Comparison of ENCODE assay signal across 8 mouse cellular contexts in the genomic region with DNA sequence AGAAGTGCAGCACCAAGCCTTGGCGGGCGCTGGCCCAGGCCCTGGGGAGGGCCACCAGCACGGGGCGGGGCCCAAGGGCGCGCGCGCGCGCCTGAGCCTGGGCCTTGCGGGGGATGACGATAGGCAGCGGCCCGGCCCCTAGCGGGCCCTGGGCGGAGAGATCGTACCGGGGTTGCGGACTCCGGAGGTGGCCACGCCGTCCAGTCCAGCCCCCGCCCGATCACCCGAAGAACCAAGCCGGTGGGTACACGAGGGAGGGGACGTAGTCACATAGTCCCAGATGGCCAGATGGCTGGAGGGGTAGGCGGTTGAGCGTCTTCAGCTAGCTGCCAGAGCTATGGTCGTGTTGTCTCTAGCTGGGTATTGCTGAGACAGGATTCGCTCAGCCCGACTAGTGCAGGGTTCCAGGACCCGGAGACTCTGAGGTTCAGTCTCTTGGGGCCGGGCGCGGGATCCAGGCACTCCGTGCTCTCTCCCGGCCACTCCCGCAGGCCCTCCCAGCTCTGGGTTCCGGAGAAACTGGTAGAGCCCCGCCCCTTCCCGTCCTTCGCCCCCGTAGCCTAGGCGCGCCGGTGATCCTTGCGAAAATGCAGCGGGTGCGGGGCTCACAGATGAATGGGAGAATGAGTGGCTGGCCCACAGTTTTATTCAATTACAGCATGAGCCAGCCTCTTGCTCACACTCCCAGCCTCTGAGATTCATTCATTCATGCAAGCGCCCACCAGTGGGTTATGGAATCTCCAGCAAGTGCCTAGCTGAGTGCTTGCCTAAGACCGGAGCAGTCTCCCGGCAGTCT. TPM values are rescaled to one million over a fixed set of nuclear protein-coding genes. Genes with fewer than 3 reads are reported as not detected.
DNase-seq lines count a peak whose midpoint lies in the region; ATAC-seq lines count a peak whose summit lies in the region.

No protein-coding gene starts in this region.

- peak overlapping the region; percentile 57 for H3K4me3 ChIP-seq in hindbrain, embryonic 12.5 days

- H3K36me3 ChIP-seq in hindbrain, embryonic 12.5 days, result no peaks in the 10 kb centered on the region

- DNase-seq in NIH3T3 (ENCODE audit: low read depth), result peak; percentile 90
- peak; percentile 83 for DNase-seq in cerebellum, adult 9-11 months
- peak; percentile 54 to 63 for DNase-seq in frontal cortex, postnatal 14 days (ENCODE audit: low spot score in 2 of 2)
- peak; percentile 75 to 76 for DNase-seq in layer of hippocampus, postnatal 36 days
- DNase-seq in lung, postnatal 25 days (ENCODE audit: low spot score), result peak; percentile 87
- peak; percentile 86 for DNase-seq in right cerebral cortex, adult 18-20 months
- DNase-seq in urinary bladder, adult 18-20 months (ENCODE audit: low spot score in 2 of 2), result peak; percentile 75 to 77

- peak overlapping the region; percentile 91 for H3K4me2 ChIP-seq in hindbrain, embryonic 12.5 days (replicated peaks)

- WGBS in hindbrain, embryonic 12.5 days, result under 1% methylated on average over 53 of the region's 54 CpGs

- peak overlapping the region; percentile 60 for H3K27ac ChIP-seq in hindbrain, embryonic 12.5 days

- H3K9me3 ChIP-seq in hindbrain, embryonic 12.5 days (replicated peaks), result no peaks in the 10 kb centered on the region

- H3K4me1 ChIP-seq in hindbrain, embryonic 12.5 days, result peaks cover 40% of the 10 kb centered on the region

- peak overlapping the region; percentile 75 for H3K9ac ChIP-seq in hindbrain, embryonic 12.5 days

- peak; percentile 63 for ATAC-seq in hindbrain, embryonic 12.5 days (ENCODE audit: low FRiP score)

- peaks cover 34% of the 10 kb centered on the region for H3K27me3 ChIP-seq in hindbrain, embryonic 12.5 days

RNA-seq across cellular contexts. Expression of a gene that starts 1.3 kb away (rescaled TPM):
- polyA plus RNA-seq in hindbrain, embryonic 12.5 days (2016; fragmentation: Nextera tagmentation; extraction: Ambion mirVana), result 18.7 and 19.3 TPM in 2 replicates
- 10 to 100 TPM; 13.4 to 17.1 TPM for total RNA-seq in layer of hippocampus, postnatal 36 days (2021)

RNA-seq across cellular contexts. Expression of a gene that starts 20.8 kb away (rescaled TPM):
- 28.7 and 30.3 TPM in 2 replicates for polyA plus RNA-seq in hindbrain, embryonic 12.5 days (2016; fragmentation: Nextera tagmentation; extraction: Ambion mirVana)
- 10 to 100 TPM; 46.3 to 47.0 TPM for total RNA-seq in layer of hippocampus, postnatal 36 days (2021)

RNA-seq across cellular contexts. Expression of a gene that starts 27.4 kb away (rescaled TPM):
- 136 and 138 TPM in 2 replicates for polyA plus RNA-seq in hindbrain, embryonic 12.5 days (2016; fragmentation: Nextera tagmentation; extraction: Ambion mirVana)
- total RNA-seq in layer of hippocampus, postnatal 36 days (2021), result 100 to 1,000 TPM; 129 to 137 TPM

Comparison
In these comparisons a context has a peak if more than half of its experiments do, and no peak if none do; other contexts are left out.
1. Peak in every context shown above with its lines: DNase-seq, ATAC-seq, H3K4me3 ChIP-seq and H3K27ac ChIP-seq.